Mouse (Mus musculus) adrenal gland, postnatal 10 days (tissue): ENCODE measurements around the gene Pih1h3b. TPM values are rescaled to one million over a fixed set of nuclear protein-coding genes. Genes with fewer than 3 reads are reported as not detected.
A peak's percentile ranks its signal among the peaks of the same experiment; 100 is the strongest.

Experiments used
- DNase-seq: peaks from one replicate; pipeline ENCODE4 v3.0.0; 2021; ENCODE audit warnings: mixed read lengths
- long read RNA-seq, 2 experiments: library from polyadenylated mRNA; stranded (forward); transcript quantifications; one replicate each; pipeline ENCODE4 v2.0.0; 2021
- total RNA-seq, 2 experiments: library from RNA; stranded (reverse); gene quantifications; 2 replicates each; pipeline ENCODE4 v1.2.3; 2021

The Pih1h3b gene
- not detected for total RNA-seq
- long read RNA-seq, experiment 1, result 0 reads
- long read RNA-seq, experiment 2, result 0 reads

DNA sequence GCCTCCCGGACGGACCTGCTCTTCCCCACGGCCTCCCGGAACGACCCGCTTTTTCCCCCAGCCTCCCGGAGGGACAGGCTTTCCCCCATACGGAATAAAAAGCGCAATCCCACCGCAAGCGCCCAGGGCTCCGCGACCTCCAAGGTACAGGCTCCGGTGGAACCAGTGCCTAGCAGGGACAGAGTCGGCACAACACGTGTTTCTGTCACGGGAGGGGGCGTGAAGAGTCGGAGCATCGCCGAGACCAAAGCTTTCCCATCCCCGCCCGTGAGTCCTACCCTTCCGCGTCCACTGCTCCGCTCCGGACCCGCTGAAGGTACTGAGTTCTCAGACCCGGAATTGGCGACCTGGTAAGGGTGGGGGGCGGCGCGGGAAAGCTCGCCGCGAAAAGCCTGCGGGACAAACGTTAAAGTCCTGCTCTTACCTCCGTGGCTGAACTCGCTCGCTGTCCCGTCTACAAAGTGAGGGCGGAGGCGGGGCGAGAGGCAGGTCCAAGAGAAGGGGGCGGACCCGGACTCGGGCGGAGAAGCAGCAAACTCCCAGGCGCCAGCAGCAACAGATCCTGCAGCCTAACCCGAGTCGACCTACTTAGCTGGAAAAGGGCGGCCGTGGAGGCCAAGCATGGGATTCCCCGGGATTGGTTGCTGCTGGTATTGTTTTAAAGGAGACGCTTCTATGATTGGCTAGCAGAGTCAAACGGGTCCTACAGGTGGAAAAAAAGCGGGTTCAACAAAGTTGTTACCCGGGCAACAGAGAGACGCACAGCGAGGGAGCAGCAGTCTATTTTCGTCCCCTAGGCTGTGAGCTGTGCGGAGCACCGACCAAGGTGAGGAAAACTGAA lies at the start of gene Pih1h3b, which contains the start of gene Nup62cl:
Pih1h3b (plus strand) TSS at position 745 of the 841 bp plus-strand sequence.
Nup62cl (minus strand) TSS at position 578 of the 841 bp plus-strand sequence.
- peak; percentile 74 for DNase-seq

GRCm38 (mm10) chrX:140060886-140061874 lies 1.5 kb upstream of the Pih1h3b start:
- peak; percentile 22 for DNase-seq

DNA sequence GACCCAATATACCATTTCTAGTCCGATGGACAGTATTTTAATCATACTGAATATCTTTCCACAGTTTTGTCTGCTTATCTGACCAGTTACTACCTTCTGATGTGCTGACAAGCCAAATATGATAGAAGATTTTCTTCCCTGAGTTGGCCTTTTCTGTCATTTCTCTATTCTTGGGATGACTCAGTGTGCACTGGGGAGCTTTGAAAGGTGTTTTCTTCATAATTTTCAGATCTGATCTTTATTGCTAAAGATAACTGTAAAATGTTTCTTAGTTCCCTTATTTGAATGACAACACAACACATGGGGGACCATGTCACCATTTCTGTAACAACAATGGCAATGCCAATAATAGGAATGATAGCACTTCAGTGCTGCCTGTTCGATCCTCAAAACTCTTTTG lies 19.9 kb downstream of the Pih1h3b start:
- no peak for DNase-seq

DNA sequence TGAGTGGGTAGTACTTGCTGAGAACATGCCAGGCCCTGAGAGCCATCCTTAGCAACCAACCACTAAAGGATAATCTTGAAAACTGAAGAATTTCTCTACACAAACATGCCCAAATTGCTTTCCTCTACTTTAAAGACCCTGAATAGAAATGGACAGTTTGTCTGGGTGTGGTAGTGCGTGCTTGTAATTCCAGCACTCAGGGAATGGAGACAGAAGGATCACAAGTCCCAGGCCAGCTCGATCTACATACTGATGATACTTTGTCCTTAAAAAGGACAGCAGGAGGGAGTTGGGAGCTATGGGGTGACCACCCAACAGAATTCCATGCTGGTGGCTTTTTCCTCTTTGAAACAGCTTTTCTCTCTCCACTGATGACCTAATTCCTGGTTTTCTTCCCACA lies 31.4 kb downstream of the Pih1h3b start:
- no peak for DNase-seq

Other genes with a start within 250 kb of the Pih1h3b start
- 1 to 10 TPM; 9.6 to 10.0 TPM for gene Morc4, start 191.2 kb upstream of the Pih1h3b start, total RNA-seq
- 1 to 10 TPM; 6.3 to 8.5 TPM for gene Rbm41, start 64.3 kb upstream of the Pih1h3b start, total RNA-seq
- 10 to 100 TPM in 1 of 2 experiments, 1 to 10 TPM in 1; 4.7 to 13.4 TPM for gene Nup62cl, start 167 bp upstream of the Pih1h3b start, total RNA-seq